Mouse (Mus musculus) embryonic fibroblast, embryonic 13.5 days (primary cell): ENCODE data around the gene Ikzf1.

ENCODE experiments used
- CTCF ChIP-seq: IDR thresholded peaks from 2 replicates; pipeline ENCODE4 v1.5.1; 2011; ENCODE audit warnings: mild to moderate bottlenecking, control low read depth, low read length, moderate library complexity, borderline replicate concordance; ENCODE audit not compliant: insufficient read depth
- POLR2A ChIP-seq: IDR thresholded peaks from 2 replicates; pipeline ENCODE4 v1.6.1; 2011; ENCODE audit warnings: low read depth, mild to moderate bottlenecking, control low read depth, low read length, moderate library complexity

GRCm38 (mm10) chr11:11751091-11751490 lies 66.3 kb downstream of the Ikzf1 start:
- TF ChIP-seq CTCF, result no peak
- no peak for TF ChIP-seq POLR2A
